Mouse (Mus musculus) liver, adult 2 months (tissue): ENCODE measurements around the gene Dhx32.

Experiments used
- CTCF ChIP-seq: fragments of 200-500 bp; IDR thresholded peaks from 2 replicates; pipeline ENCODE4 v1.5.1; 2011; ENCODE audit warnings: low read depth, low read length, control low read depth
- POLR2A ChIP-seq: fragments of 200-500 bp; IDR thresholded peaks from 2 replicates; pipeline ENCODE4 v1.6.1; 2011; ENCODE audit warnings: low read length, control low read depth; ENCODE audit not compliant: insufficient read depth; ENCODE audit errors: extremely low read depth

GRCm38 (mm10) chr7:133744209-133744608 is 38.3 kb downstream of the Dhx32 start:
- no peak for TF ChIP-seq CTCF
- TF ChIP-seq POLR2A: no peak
